Mouse (Mus musculus) hindbrain, embryonic 16.5 days (tissue): Measurements from ENCODE around the gene Radil. TPM values are rescaled to one million over a fixed set of nuclear protein-coding genes. Genes with fewer than 3 reads are reported as not detected.

Source experiments
- ATAC-seq: fragments of 200-750 bp; cut with Nextera tagmentation; 2 replicates; pipeline ENCODE4 v1.8.0; 2017; ENCODE audit warnings: moderate TSS enrichment, moderate library complexity
- H3K27ac ChIP-seq: fragments of 300-500 bp; sonication (generic); 2 replicates; pipeline ENCODE4 v1.5.1; 2014; ENCODE audit warnings: low read depth, mild to moderate bottlenecking, control low read depth, low read length, moderate library complexity
- H3K27me3 ChIP-seq: fragments of 300-500 bp; sonication (generic); replicated peaks from 2 replicates; pipeline ENCODE4 v1.6.1; 2014; ENCODE audit warnings: low read length; ENCODE audit not compliant: control insufficient read depth, insufficient read depth
- H3K36me3 ChIP-seq: fragments of 300-500 bp; sonication (generic); 2 replicates; pipeline ENCODE4 v1.6.1; 2014; ENCODE audit warnings: mild to moderate bottlenecking, low read length, moderate library complexity, mixed read lengths; ENCODE audit not compliant: control insufficient read depth, insufficient read depth
- H3K4me1 ChIP-seq: fragments of 300-500 bp; sonication (generic); 2 replicates; pipeline ENCODE4 v1.6.1; 2014; ENCODE audit warnings: low read depth, low read length; ENCODE audit not compliant: control insufficient read depth, insufficient read depth
- H3K4me2 ChIP-seq: fragments of 300-500 bp; sonication (generic); 2 replicates; pipeline ENCODE4 v1.6.1; 2014; ENCODE audit warnings: mild to moderate bottlenecking, low read length, control low read depth, moderate library complexity
- H3K4me3 ChIP-seq: fragments of 300-500 bp; sonication (generic); 2 replicates; pipeline ENCODE4 v1.5.1; 2014; ENCODE audit warnings: mild to moderate bottlenecking, low read length, control low read depth, moderate library complexity
- H3K9ac ChIP-seq: fragments of 300-500 bp; sonication (generic); 2 replicates; pipeline ENCODE4 v1.6.1; 2014; ENCODE audit warnings: low read depth, mild to moderate bottlenecking, control low read depth, low read length, moderate library complexity
- H3K9me3 ChIP-seq: fragments of 300-500 bp; sonication (generic); 2 replicates; pipeline ENCODE4 v1.6.1; 2014; ENCODE audit warnings: mild to moderate bottlenecking, low read length, moderate library complexity; ENCODE audit not compliant: control insufficient read depth
- whole genome bisulfite sequencing: fragments of 180-500 bp; shearing (Covaris S2); extraction: QIAGEN DNeasy Blood & Tissue Kit; methylation state at CpG from one replicate; pipeline ENCODE4 v1.1.7; 2014; 5-methylcytosine and 5-hydroxymethylcytosine counted together
- polyA plus RNA-seq: library from polyadenylated mRNA; unstranded; fragments of >200 nt; fragmentation: Nextera tagmentation; extraction: Ambion mirVana; gene quantifications from 2 replicates; pipeline ENCODE4 v1.2.1, GENCODE M21; 2015

Radil gene
- polyA plus RNA-seq, 1 experiment from 2014 or later, result 24.3 TPM

GRCm38 (mm10) chr5:142477866-142478615 lies 72.9 kb downstream of the Radil start:
- peaks cover 7% of the 10 kb centered on the region for H3K4me1 ChIP-seq
- H3K27ac ChIP-seq, result no peak overlapping the region
- 72% methylated on average over 5 of the region's 5 CpGs for WGBS
- ATAC-seq, result no peak
- H3K27me3 ChIP-seq, result no peaks in the 10 kb centered on the region
- H3K9me3 ChIP-seq, result no peaks in the 10 kb centered on the region
- no peak overlapping the region for H3K9ac ChIP-seq
- no peak overlapping the region for H3K4me3 ChIP-seq
- no peaks in the 10 kb centered on the region for H3K36me3 ChIP-seq
- H3K4me2 ChIP-seq, result no peak overlapping the region

- Histone ChIP-seq H3K9ac (no peak overlapping the region), H3K27me3 (no peaks in the 10 kb centered on the region), H3K4me1 (peaks cover 7% of the 10 kb centered on the region), H3K27ac (no peak overlapping the region), H3K9me3 (no peaks in the 10 kb centered on the region), H3K36me3 (no peaks in the 10 kb centered on the region), H3K4me2 (no peak overlapping the region), H3K4me3 (no peak overlapping the region)
- no peak for ATAC-seq
- WGBS, result 75% methylated on average over 12 of the region's 12 CpGs
Measured at GRCm38 (mm10) chr5:142477346-142477745, 73.6 kb downstream of the Radil start.

GRCm38 (mm10) chr5:142475669-142476068 lies 75.2 kb downstream of the Radil start:
- no peak overlapping the region for H3K27ac ChIP-seq
- H3K4me3 ChIP-seq, result no peak overlapping the region
- H3K4me2 ChIP-seq, result no peak overlapping the region
- H3K4me1 ChIP-seq, result peaks cover 7% of the 10 kb centered on the region
- H3K27me3 ChIP-seq, result no peaks in the 10 kb centered on the region
- no peaks in the 10 kb centered on the region for H3K9me3 ChIP-seq
- no peak for ATAC-seq
- WGBS, result 89% methylated on average over 7 of the region's 7 CpGs
- H3K36me3 ChIP-seq, result no peaks in the 10 kb centered on the region
- no peak overlapping the region for H3K9ac ChIP-seq

GRCm38 (mm10) chr5:142473696-142474095 lies 77.2 kb downstream of the Radil start:
- Histone ChIP-seq H3K27ac (no peak overlapping the region), H3K9ac (no peak overlapping the region), H3K36me3 (peaks cover 7% of the 10 kb centered on the region), H3K9me3 (no peaks in the 10 kb centered on the region), H3K27me3 (no peaks in the 10 kb centered on the region), H3K4me2 (no peak overlapping the region), H3K4me3 (no peak overlapping the region), H3K4me1 (peaks cover 4% of the 10 kb centered on the region; the same call in 1 of the 2 replicates)
- 47% methylated on average over 10 of the region's 10 CpGs for WGBS
- peak; percentile 66 for ATAC-seq

GRCm38 (mm10) chr5:142469796-142470195 lies 81.1 kb downstream of the Radil start:
- no peak overlapping the region for H3K27ac ChIP-seq
- peaks cover 11% of the 10 kb centered on the region for H3K36me3 ChIP-seq
- no peak overlapping the region for H3K4me2 ChIP-seq
- H3K4me1 ChIP-seq, result peaks cover 6% of the 10 kb centered on the region
- H3K27me3 ChIP-seq, result no peaks in the 10 kb centered on the region
- no peak for ATAC-seq
- H3K9me3 ChIP-seq, result no peaks in the 10 kb centered on the region
- no peak overlapping the region for H3K4me3 ChIP-seq
- WGBS, result 92% methylated on average over 11 of the region's 11 CpGs
- H3K9ac ChIP-seq, result no peak overlapping the region

- Histone ChIP-seq H3K9me3 (no peaks in the 10 kb centered on the region), H3K27ac (no peak overlapping the region), H3K4me1 (peaks cover 9% of the 10 kb centered on the region), H3K4me2 (no peak overlapping the region), H3K9ac (no peak overlapping the region), H3K36me3 (peaks cover 11% of the 10 kb centered on the region), H3K4me3 (no peak overlapping the region), H3K27me3 (no peaks in the 10 kb centered on the region)
- ATAC-seq, result no peak
- WGBS, result 94% methylated on average over 13 of the region's 13 CpGs
Measured at GRCm38 (mm10) chr5:142468375-142468774, 82.5 kb downstream of the Radil start.

- no peaks in the 10 kb centered on the region for H3K9me3 ChIP-seq
- WGBS, result 1% methylated on average over 60 of the region's 60 CpGs
- H3K27ac ChIP-seq, result peak within 1 kb of the TSS; percentile 90
- H3K4me2 ChIP-seq, result peak within 1 kb of the TSS; percentile 92
- H3K4me3 ChIP-seq, result peak within 1 kb of the TSS; percentile 85
- H3K36me3 ChIP-seq, result peaks cover 10% of the 10 kb centered on the region
- H3K9ac ChIP-seq, result peak within 1 kb of the TSS; percentile 79
- no peaks in the 10 kb centered on the region for H3K27me3 ChIP-seq
- peaks cover 14% of the 10 kb centered on the region for H3K4me1 ChIP-seq
- ATAC-seq, result peak; percentile 91
Measured at GRCm38 (mm10) chr5:142463461-142464454, 87.1 kb downstream of the Radil start, which contains the start of gene Ap5z1. TSS of gene Ap5z1 (plus strand) at chr5:142463944.

GRCm38 (mm10) chr5:142463011-142463410 lies 87.9 kb downstream of the Radil start:
- Histone ChIP-seq H3K4me1 (peaks cover 14% of the 10 kb centered on the region), H3K27me3 (no peaks in the 10 kb centered on the region), H3K9me3 (no peaks in the 10 kb centered on the region), H3K27ac (peak overlapping the region; percentile 90), H3K4me3 (peak overlapping the region; percentile 85), H3K36me3 (peaks cover 10% of the 10 kb centered on the region), H3K9ac (peak overlapping the region; percentile 70; the same call in 1 of the 2 replicates), H3K4me2 (peak overlapping the region; percentile 92)
- 85% methylated on average over 6 of the region's 6 CpGs for WGBS
- ATAC-seq, result no peak

GRCm38 (mm10) chr5:142462641-142462948 lies 88.3 kb downstream of the Radil start:
- Histone ChIP-seq H3K27me3 (no peaks in the 10 kb centered on the region), H3K9me3 (no peaks in the 10 kb centered on the region), H3K4me3 (no peak overlapping the region), H3K27ac (no peak overlapping the region), H3K4me2 (no peak overlapping the region), H3K9ac (no peak overlapping the region), H3K4me1 (peaks cover 14% of the 10 kb centered on the region), H3K36me3 (peaks cover 9% of the 10 kb centered on the region)
- no peak for ATAC-seq
- WGBS, result 89% methylated on average over 2 of the region's 2 CpGs
